Mouse (Mus musculus): ENCODE results near the gene Nrip2.

- TF ChIP-seq CTCF (IDR thresholded peaks at IDR 0.05; ENCODE audit: low read depth), result no peak
- TF ChIP-seq EP300 (IDR thresholded peaks at IDR 0.05; ENCODE audit: low read depth), result no peak
Observed at GRCm38 (mm10) chr6:128363007-128363825, 35.9 kb upstream of the Nrip2 start.
